Mouse (Mus musculus) midbrain, postnatal 0 days (tissue): ENCODE data around the gene Gm42715. TPM values are rescaled to one million over a fixed set of nuclear protein-coding genes. Genes with fewer than 3 reads are reported as not detected.
"Not testable (repeated sequence)": the region's sequence is repeated elsewhere in the genome, so short reads cannot be mapped to it uniquely, and the experiment has no call there.

Experiments
- ATAC-seq: fragments of 200-750 bp; cut with Nextera tagmentation; 2 replicates; pipeline ENCODE4 v1.8.0; 2017; ENCODE audit warnings: moderate number of reproducible peaks, mild to moderate bottlenecking, moderate TSS enrichment, moderate library complexity; ENCODE audit not compliant: low FRiP score
- DNase-seq: peaks from one replicate; pipeline ENCODE4 v3.0.0-alpha.2; 2015; ENCODE audit warnings: low spot score
- H3K27ac ChIP-seq: fragments of 300-500 bp; sonication (generic); 2 replicates; pipeline ENCODE4 v1.5.1; 2014; ENCODE audit warnings: low read depth, mild to moderate bottlenecking, low read length, mixed read lengths
- H3K27me3 ChIP-seq: fragments of 300-500 bp; sonication (generic); 2 replicates; pipeline ENCODE4 v1.6.1; 2014; ENCODE audit warnings: low read length, control low read depth, mixed read lengths; ENCODE audit not compliant: insufficient read depth
- H3K36me3 ChIP-seq: fragments of 300-500 bp; sonication (generic); 2 replicates; pipeline ENCODE4 v1.6.1; 2014; ENCODE audit warnings: low read length, control low read depth, mixed read lengths; ENCODE audit not compliant: insufficient read depth
- H3K4me1 ChIP-seq: fragments of 300-500 bp; sonication (generic); 2 replicates; pipeline ENCODE4 v1.6.1; 2014; ENCODE audit warnings: mild to moderate bottlenecking, control low read depth, antibody characterized with exemption, low read length, mixed read lengths; ENCODE audit not compliant: insufficient read depth
- H3K4me2 ChIP-seq: fragments of 300-500 bp; sonication (generic); 2 replicates; pipeline ENCODE4 v1.6.1; 2014; ENCODE audit warnings: low read depth, mild to moderate bottlenecking, low read length, mixed read lengths; ENCODE audit not compliant: poor library complexity, severe bottlenecking
- H3K4me3 ChIP-seq: fragments of 300-500 bp; sonication (generic); 2 replicates; pipeline ENCODE4 v1.5.1; 2014; ENCODE audit warnings: low read depth, mild to moderate bottlenecking, low read length, moderate library complexity
- H3K9ac ChIP-seq: fragments of 300-500 bp; sonication (generic); replicated peaks from 2 replicates; pipeline ENCODE4 v1.6.1; 2014; ENCODE audit warnings: mild to moderate bottlenecking, low read length, moderate library complexity, mixed read lengths; ENCODE audit not compliant: poor library complexity, severe bottlenecking
- H3K9me3 ChIP-seq: fragments of 300-500 bp; sonication (generic); 2 replicates; pipeline ENCODE4 v1.6.1; 2016; ENCODE audit warnings: low read length, control low read depth
- CTCF ChIP-seq: IDR thresholded peaks from 2 replicates; pipeline ENCODE4 v1.5.1; 2016; ENCODE audit warnings: antibody characterized with exemption, mild to moderate bottlenecking
- WGBS: fragments of 180-500 bp; shearing (Covaris S2); extraction: QIAGEN DNeasy Blood & Tissue Kit; methylation state at CpG from one replicate; pipeline ENCODE4 v1.1.7; 2014; 5-methylcytosine and 5-hydroxymethylcytosine counted together
- polyA plus RNA-seq: library from polyadenylated mRNA; unstranded; fragments of >200 nt; fragmentation: Nextera tagmentation; extraction: Ambion mirVana; gene quantifications from 2 replicates; pipeline ENCODE4 v1.2.1, GENCODE M21; 2015
- total RNA-seq: library from RNA; depleted of rRNA; stranded (reverse); fragments of >200 nt; gene quantifications from 2 replicates; pipeline ENCODE4 v1.2.3, GENCODE M21; 2014

The Gm42715 gene
- total and polyA plus RNA-seq, 2 experiments from 2014 or later = 11.4 to 19.6 TPM

DNA sequence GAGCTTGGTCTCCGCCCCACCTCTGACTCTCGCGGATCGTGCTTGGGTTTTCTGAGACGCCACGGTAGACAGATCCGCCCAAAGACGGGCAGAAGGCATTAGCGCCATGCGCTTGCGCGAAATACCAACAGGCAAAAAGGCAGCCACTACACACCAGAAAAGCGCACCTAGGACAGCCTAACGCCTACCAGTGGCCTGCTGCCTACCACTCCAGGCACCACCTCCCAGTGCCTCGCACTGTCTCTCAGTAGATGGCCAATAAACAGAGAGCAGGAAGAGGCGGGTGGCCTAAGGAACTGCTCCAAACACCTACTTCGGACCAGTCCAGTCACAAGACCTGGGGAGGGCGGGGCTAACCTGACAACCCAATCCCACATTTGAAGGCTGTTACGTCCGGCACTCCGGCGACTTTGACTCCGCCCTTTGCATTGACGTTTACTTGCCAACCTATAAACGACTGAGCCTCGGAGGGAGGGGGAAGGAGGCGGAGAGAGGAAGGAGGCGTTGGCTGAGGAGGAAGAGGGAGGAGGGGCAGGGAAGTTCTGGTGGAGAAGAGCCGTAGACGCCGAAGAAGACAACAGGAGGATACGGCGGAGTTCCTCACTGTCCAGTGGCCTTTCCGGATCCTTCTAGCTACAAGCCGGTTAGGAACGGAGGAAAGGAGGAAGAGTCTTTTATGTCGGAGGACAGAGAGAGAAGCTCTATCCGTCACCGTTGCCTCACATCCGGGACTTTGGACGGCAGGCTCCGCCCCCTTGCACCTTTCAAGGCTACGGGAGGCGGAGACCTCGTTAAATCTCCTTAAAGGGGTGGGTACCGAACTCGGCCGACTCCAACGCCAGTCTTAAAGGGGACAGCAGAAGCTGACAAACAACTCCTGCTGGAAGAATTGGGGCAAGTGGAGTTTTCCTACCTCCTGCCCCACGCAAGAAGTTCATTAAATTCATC is 41.4 kb upstream of the Gm42715 start:
- Histone ChIP-seq H3K4me2 (peak overlapping the region; percentile 98), H3K27ac (peak overlapping the region; percentile 84), H3K9me3 (no peaks in the 10 kb centered on the region), H3K9ac (peak overlapping the region; percentile 98), H3K4me3 (peak overlapping the region; percentile 86), H3K36me3 (peaks cover 41% of the 10 kb centered on the region), H3K4me1 (peaks cover 9% of the 10 kb centered on the region; the same call in 1 of the 2 replicates), H3K27me3 (no peaks in the 10 kb centered on the region)
- DNase-seq (peak; percentile 100), ATAC-seq (peak; percentile 93)
- under 1% methylated on average over 50 of the region's 50 CpGs for WGBS
- TF ChIP-seq CTCF = peak; percentile 53

DNA sequence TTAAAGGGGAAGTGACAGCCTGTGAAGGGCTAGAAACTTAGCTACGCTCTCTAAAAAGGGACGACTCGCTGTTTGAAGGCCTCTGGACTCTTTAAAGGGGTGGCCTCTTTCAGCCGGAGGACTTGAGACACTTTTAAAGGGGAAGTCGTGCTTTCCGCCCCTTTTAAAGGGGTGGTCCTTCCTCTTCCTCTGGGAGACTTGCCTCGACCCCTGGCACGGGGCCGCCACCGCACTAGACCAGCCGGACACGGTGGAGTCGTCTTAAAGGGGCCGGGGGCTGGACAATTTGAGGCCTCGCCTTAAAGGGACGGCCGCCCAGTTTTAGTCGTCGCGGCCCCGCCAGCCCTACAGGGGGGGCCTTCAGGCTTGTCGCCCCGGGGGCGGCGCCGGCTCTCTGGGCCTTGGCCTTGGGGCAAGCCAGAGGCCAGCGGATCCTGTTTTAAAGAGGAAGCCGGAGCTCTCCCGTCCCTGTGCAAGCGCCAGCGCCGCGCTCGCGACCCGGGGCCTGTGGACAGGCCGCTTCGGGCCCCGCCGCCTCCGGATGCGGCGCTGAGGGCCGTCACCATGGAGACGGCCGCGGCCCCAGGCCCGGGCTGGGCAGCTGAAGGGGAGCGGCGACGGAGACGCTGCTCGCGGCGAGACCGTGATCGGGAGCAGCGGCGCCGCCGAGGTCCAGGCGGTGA is 40.6 kb upstream of the Gm42715 start, which contains the start of gene Fbrs:
TSS of gene Fbrs (plus strand) at position 565 of the 683 bp plus-strand sequence.
- Histone ChIP-seq H3K9me3 (no peaks in the 10 kb centered on the region), H3K4me3 (peak within 1 kb of the TSS; percentile 86), H3K27ac (peak within 1 kb of the TSS; percentile 84), H3K27me3 (no peaks in the 10 kb centered on the region), H3K4me2 (peak within 1 kb of the TSS; percentile 98), H3K9ac (peak within 1 kb of the TSS; percentile 98), H3K36me3 (peaks cover 42% of the 10 kb centered on the region), H3K4me1 (peaks cover 9% of the 10 kb centered on the region; the same call in 1 of the 2 replicates)
- no peak for TF ChIP-seq CTCF
- whole genome bisulfite sequencing = under 1% methylated on average over 46 of the region's 62 CpGs
- ATAC-seq (peak; percentile 82), DNase-seq (peak; percentile 99)

DNA sequence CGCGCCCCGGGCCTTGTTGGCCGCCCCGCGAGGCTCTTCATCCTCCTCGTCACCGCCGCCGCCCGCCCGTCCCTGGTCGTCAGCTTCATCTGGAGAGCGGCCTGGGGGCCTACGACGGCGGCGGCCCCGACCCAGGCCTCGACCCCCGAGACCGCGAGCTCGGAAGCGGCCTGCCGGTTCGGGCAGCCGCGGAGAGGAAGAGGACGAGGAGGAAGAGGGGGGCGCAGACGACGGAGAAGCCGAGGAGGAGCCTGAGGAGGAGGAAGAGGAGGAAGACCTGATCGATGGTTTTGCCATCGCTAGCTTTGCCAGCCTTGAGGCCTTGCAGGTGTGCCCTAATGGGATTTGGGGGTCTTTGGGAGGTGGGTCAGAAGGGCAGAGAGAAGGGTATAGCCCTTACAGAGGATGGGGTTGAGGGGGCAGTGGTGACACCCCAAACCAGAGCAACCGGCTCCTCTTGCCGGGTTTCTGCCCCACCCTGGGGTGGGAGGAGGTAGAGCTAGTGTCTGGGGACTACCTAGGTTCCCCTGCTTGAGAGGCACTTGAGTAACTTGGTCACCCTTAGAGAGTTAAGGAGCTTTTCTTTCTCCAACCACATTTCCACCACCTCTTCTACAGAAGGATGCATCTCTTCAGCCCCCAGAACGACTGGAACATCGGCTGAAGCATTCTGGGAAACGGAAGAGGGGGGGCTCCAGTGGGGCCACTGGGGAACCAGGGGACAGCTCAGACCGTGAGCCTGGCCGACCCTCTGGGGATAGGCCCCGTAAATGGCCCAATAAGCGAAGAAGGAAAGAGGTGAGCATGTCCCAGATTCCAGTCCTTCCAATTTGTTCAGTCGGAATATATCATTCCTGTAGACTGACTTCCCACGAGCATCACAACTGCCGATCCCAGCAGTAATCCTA is 39.8 kb upstream of the Gm42715 start:
- Histone ChIP-seq H3K4me1 (peaks cover 9% of the 10 kb centered on the region; the same call in 1 of the 2 replicates), H3K27me3 (no peaks in the 10 kb centered on the region), H3K27ac (peak overlapping the region; percentile 84), H3K9me3 (no peaks in the 10 kb centered on the region), H3K36me3 (peaks cover 41% of the 10 kb centered on the region), H3K9ac (peak overlapping the region; percentile 98), H3K4me2 (peak overlapping the region; percentile 98), H3K4me3 (peak overlapping the region; percentile 86)
- DNase-seq = no peak
- no peak for TF ChIP-seq CTCF
- ATAC-seq = no peak
- 3% methylated on average over 47 of the region's 48 CpGs for WGBS

DNA sequence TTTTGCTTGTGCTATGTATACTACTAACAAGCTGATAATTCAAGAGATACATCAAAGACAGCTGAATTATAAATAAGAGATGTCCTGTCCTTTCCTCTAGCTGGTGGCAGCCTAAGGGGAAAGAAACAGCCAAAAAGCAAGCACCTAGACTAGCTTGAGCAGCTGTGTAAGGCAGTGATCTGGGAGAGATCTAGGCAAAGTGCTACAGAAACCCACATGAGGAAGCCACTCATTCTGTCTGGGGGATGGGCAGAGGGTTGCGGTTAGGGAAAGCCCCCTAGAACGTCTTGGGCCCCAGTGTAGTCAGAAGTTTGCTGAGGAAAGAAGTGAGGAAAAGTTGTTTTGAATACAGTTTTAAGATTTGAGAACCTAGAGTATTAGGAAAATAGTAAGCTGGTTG is 39.1 kb upstream of the Gm42715 start:
- peak overlapping the region; percentile 98 for H3K9ac ChIP-seq
- no peaks in the 10 kb centered on the region for H3K27me3 ChIP-seq
- 0 out of 2 replicates have a peak overlapping the region, but pooled peaks have one; percentile 84 for H3K27ac ChIP-seq
- H3K36me3 ChIP-seq = peaks cover 41% of the 10 kb centered on the region
- H3K4me2 ChIP-seq = peak overlapping the region; percentile 98
- peaks cover 9% of the 10 kb centered on the region; the same call in 1 of the 2 replicates for H3K4me1 ChIP-seq
- WGBS = 69% methylated on average over 2 of the region's 2 CpGs
- DNase-seq (no peak), ATAC-seq (no peak)
- no peaks in the 10 kb centered on the region for H3K9me3 ChIP-seq
- peak overlapping the region; percentile 86 for H3K4me3 ChIP-seq
- no peak for TF ChIP-seq CTCF

DNA sequence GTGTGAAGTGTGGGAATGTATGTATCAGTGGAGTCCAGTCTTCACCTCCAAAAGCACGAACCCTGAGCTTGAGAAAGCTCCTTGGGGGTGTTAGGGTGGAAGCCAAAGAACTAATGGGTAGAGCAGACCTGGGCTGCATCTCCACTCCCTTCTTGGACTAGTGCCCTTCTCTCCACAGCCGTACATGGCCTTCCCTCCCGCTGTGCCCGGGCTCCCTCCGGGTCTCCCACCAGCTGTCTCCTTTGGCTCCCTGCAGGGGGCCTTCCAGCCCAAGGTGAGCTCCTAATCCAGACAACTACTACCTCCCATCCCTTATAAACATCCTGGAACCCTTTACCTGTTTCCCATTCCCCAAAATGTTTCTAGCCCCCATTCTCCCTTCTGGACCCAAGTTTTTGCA is 34.0 kb upstream of the Gm42715 start:
- ATAC-seq = no peak
- H3K9ac ChIP-seq = no peak overlapping the region
- H3K27me3 ChIP-seq = no peaks in the 10 kb centered on the region
- peaks cover 2% of the 10 kb centered on the region; the same call in 1 of the 2 replicates for H3K4me1 ChIP-seq
- H3K4me2 ChIP-seq = no peak overlapping the region
- H3K27ac ChIP-seq = no peak overlapping the region
- no peak for DNase-seq
- H3K9me3 ChIP-seq = no peaks in the 10 kb centered on the region
- WGBS = 66% methylated on average over 5 of the region's 5 CpGs
- TF ChIP-seq CTCF = no peak
- H3K4me3 ChIP-seq = no peak overlapping the region
- peaks cover 58% of the 10 kb centered on the region for H3K36me3 ChIP-seq

DNA sequence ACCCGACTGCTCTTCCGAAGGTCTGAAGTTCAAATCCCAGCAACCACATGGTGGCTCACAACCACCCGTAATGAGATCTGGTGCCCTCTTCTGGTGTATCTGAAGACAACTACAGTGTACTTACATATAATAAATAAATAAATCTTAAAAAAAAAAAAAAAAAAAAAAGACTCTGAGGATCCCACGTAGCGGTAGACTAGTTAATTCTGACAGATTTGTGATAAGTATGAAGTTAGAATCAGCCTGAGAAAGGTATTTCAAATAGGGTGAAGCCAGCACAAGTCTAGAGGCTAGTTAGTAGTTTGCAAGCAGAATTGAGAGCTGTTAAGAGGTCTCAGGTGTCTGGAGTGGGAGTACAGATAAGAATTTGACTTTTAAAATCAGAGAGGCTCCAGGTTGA is 31.0 kb upstream of the Gm42715 start:
- H3K27ac ChIP-seq, H3K4me1 ChIP-seq, H3K27me3 ChIP-seq, DNase-seq, H3K9ac ChIP-seq, H3K4me3 ChIP-seq, ATAC-seq, H3K4me2 ChIP-seq, H3K9me3 ChIP-seq: not testable (repeated sequence)
- H3K36me3 ChIP-seq = peaks cover 59% of the 10 kb centered on the region
- WGBS = 79% methylated on average over 4 of the region's 5 CpGs
